Mouse (Mus musculus): Measurements from ENCODE around the gene Tbc1d21.
A peak's percentile ranks its signal among the peaks of the same experiment; 100 is the strongest.

Gene Tbc1d21

DNA sequence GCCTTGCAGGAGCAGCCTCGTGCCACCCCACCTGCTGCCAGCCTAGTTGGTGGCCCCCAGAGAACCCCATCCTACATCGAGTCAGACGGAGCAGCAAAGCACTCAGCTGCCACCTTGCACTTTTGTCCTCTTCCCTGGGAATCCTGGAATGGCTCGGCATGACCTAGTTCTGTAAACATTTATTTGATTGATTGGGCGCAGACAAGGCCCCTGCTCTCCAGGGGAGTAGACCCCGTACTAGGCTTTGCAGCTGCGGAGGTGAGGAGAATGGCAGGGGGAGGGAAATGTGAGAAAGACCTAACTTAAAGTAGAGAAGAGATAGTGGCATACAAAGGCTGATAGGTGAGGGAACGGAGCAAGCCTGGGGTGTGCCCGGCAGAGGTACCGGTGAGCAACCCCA, 23.8 kb downstream of the Tbc1d21 start:
- DNase-seq (ENCODE audit: extremely low read depth, insufficient read length, low spot score) = no peak

GRCm38 (mm10) chr9:58345963-58346362, 24.3 kb downstream of the Tbc1d21 start:
- DNase-seq (ENCODE audit: extremely low read depth, insufficient read length, low spot score) = no peak

GRCm38 (mm10) chr9:58341795-58342194, 28.5 kb downstream of the Tbc1d21 start:
- DNase-seq (ENCODE audit: extremely low read depth, insufficient read length, low spot score) = no peak

GRCm38 (mm10) chr9:58336650-58337281, 33.5 kb downstream of the Tbc1d21 start:
- no peak for DNase-seq (ENCODE audit: extremely low read depth, insufficient read length, low spot score)

DNA sequence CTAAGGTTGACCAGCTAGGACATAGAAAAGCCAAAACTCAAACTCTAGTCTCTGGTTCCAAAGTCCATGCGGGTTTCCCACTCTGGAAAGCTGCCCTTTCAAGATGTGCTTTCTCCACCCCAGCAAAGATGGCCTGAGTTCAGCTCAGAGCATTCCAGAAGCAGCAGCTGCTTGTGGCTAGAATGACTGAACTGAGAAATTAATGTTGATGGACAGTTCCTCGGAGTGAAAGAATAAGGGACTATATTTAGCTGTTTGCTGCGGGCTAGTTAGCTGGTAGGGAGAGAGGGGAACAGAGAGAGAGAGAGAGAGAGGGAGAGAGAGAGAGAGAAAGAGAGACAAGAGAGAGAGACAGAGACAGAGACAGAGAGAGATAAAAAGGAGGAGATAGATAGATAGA, 39.0 kb downstream of the Tbc1d21 start:
- no peak for DNase-seq (ENCODE audit: extremely low read depth, insufficient read length, low spot score)

- peak; percentile 49 for DNase-seq (ENCODE audit: extremely low read depth, insufficient read length, low spot score)
Observed at GRCm38 (mm10) chr9:58330293-58330692, 40.0 kb downstream of the Tbc1d21 start.

- no peak for DNase-seq (ENCODE audit: extremely low read depth, insufficient read length, low spot score)
Observed at GRCm38 (mm10) chr9:58327382-58327781, 42.9 kb downstream of the Tbc1d21 start.

- DNase-seq (ENCODE audit: extremely low read depth, insufficient read length, low spot score) = no peak
Observed at GRCm38 (mm10) chr9:58326477-58327180, 43.6 kb downstream of the Tbc1d21 start.

- no peak for DNase-seq (ENCODE audit: extremely low read depth, insufficient read length, low spot score)
Observed at GRCm38 (mm10) chr9:58321681-58322080, 48.6 kb downstream of the Tbc1d21 start.

DNA sequence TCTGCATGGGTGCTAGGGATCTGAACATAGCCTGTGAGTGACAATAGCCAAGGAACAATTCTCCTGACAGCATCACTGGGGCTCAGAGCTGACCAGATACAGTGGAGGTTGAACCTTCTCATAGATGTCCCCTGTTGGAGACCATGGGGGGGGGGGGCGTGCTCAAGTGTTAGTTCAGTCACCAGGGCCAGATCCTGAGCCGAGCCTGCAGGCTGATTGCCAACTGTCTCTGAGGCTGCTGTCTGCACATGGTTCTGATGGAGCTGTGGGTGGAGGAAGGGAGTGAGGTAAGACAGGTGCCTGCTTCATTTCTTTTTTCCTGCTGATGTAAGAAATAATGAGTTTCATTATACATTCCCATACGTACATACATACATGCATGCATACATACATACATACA, 51.9 kb downstream of the Tbc1d21 start:
- no peak for DNase-seq (ENCODE audit: extremely low read depth, insufficient read length, low spot score)

GRCm38 (mm10) chr9:58317381-58317780, 52.9 kb downstream of the Tbc1d21 start:
- DNase-seq (ENCODE audit: extremely low read depth, insufficient read length, low spot score) = no peak

GRCm38 (mm10) chr9:58316784-58317183, 53.5 kb downstream of the Tbc1d21 start:
- no peak for DNase-seq (ENCODE audit: extremely low read depth, insufficient read length, low spot score)

DNA sequence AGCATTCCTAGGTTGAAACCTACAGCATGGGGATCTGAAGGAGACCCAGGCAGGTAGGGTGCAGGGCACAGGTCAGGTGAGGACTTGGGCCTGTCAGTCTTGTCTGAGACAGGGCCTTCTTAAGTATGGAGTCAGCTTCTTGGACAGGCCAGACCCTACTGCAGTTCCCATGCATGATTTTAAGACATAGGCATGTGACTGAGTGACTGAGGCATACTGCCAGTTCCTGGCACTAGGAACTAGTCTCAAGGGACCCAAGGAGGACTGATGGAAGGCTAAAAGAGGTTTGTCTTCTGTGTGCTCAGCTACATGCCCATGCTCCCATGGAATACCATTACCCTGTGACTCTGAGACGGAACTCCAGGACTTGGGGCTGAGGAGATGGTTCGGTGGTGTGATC, 54.4 kb downstream of the Tbc1d21 start:
- DNase-seq (ENCODE audit: extremely low read depth, insufficient read length, low spot score) = peak; percentile 65

DNA sequence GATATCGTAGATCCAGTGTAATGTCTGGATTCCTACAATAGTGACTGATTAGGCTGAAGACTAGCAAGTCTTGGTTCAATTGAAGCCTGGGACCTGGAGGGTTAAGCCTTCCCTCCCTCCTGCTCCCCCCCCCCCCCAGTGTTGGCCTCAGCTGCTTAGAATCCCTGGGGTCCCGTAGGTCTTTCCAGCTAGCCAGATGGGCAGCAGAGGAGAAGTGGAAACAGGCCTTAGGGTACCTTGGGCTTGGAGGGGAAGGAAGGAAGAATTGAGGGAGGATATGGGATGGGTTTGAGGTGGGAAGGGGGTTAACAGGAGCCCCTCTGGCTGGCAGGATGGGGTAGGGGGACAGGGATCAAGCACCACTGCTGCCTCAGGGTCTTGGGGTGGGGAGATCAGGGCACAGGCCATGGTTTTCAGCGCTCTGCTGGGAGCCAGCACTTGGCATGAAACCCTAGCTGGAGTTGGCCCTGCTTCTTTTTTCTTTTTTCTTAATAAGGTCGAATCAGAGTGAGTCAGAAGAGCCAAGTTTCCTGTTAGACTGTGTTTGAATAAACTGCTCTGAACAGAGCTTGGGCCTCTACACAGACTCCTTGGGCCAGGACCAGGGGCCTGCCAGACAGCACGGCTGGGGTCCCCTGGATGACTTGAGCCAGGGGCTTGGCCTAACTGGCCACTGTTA, 55.4 kb downstream of the Tbc1d21 start:
- peak; percentile 80 for DNase-seq (ENCODE audit: extremely low read depth, insufficient read length, low spot score)

DNA sequence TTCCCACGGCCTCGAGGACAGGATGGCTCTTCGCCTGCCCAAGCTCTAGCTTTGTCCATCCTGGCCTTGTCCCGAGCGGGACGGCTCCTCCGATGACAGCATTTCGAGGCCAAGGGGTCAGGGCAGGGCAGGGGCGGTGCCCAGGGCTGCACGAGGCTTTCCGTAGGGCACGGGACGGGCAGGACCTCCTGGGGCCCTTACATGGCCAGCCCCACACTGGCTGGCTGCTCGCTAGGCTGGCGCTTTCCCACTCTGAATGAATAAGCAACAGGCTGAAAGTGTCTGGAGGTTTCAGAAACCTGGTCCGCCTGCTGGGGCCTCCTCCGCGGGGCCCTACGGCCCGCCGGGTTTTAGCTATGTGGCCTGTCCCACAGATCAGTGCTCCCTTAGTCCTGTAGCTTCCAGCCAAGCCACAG, 57.3 kb downstream of the Tbc1d21 start, which contains the start of gene Loxl1:
Gene Loxl1, minus strand, starts transcription at position 243 of the 416 bp plus-strand sequence.
- DNase-seq (ENCODE audit: extremely low read depth, insufficient read length, low spot score) = peak; percentile 98

- DNase-seq (ENCODE audit: extremely low read depth, insufficient read length, low spot score) = no peak
Observed at GRCm38 (mm10) chr9:58312196-58312943, 57.9 kb downstream of the Tbc1d21 start.

GRCm38 (mm10) chr9:58311191-58311910, 58.9 kb downstream of the Tbc1d21 start:
- DNase-seq (ENCODE audit: extremely low read depth, insufficient read length, low spot score) = peak; percentile 41

- peak; percentile 61 for DNase-seq (ENCODE audit: extremely low read depth, insufficient read length, low spot score)
Observed at GRCm38 (mm10) chr9:58310043-58310660, 60.1 kb downstream of the Tbc1d21 start.
